Mouse (Mus musculus): ENCODE data around the gene Map3k21.
A peak's percentile ranks its signal among the peaks of the same experiment; 100 is the strongest.

Gene Map3k21

DNA sequence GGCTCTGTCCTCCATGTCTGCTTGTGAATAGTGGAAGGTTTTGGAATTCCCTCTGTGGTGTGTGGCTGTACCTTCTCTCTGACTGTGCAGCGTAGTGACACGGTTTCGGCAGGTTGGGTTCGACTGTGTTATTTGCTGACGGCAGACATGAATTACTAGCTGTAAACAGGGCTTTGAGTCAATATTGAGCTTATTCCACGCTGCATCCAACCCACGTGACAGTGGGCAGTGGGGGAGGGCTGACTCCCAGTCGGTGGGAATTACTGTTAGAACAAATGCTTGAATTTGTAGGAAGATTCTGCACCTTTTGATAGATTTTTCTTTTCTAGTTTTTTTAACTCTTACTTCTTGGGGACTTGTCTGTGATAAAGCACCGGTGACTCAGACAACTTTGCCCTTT lies 4.1 kb downstream of the Map3k21 start:
- no peak for DNase-seq (ENCODE audit: low spot score)

GRCm38 (mm10) chr8:125917013-125917412 lies 6.8 kb downstream of the Map3k21 start:
- DNase-seq (ENCODE audit: low spot score) = no peak

GRCm38 (mm10) chr8:125918719-125919118 lies 8.5 kb downstream of the Map3k21 start:
- DNase-seq (ENCODE audit: low spot score) = no peak

DNA sequence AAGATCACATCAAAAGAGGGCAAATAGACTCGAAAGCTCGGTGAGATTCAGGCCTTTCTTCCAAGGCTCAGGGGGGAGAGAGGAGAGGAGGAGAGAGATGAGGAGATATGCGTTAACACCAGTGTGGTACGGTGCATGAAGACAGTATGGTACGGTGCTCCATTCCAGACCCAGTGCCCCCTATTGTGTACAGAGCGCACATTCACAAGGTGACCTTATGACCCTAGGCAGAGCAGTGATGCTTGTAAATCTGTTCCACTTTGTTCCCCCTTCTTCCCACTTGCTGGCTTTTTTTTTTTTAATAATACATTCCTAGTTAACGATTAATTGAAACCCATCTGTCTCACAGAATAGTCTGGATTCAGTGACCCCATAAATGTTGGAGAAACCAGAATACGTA lies 9.3 kb downstream of the Map3k21 start:
- DNase-seq (ENCODE audit: low spot score) = no peak

- DNase-seq (ENCODE audit: low spot score) = no peak
These were observed 10.0 kb downstream of the Map3k21 start for GRCm38 (mm10) chr8:125920281-125920680.

DNA sequence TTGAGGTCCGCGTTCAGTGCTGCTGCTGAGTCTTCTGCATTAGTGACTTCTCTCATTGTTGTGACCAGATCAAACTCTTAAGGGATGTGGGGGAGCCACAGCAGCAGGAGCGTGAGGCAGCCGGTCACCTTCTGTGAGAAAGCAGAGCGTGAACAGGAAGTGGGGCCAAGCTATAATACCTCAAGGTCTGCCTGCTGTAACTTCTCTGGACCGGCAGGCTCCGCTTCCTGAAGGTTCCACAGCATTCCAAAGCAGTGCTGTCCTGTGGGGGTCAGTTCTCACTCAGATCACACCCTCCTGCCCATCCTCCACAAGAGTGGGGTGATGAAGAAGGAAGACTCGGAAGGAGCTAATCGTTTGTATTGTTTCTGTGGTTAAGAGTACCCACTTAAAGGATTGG lies 10.5 kb downstream of the Map3k21 start:
- DNase-seq (ENCODE audit: low spot score) = no peak

GRCm38 (mm10) chr8:125922333-125922732 lies 12.1 kb downstream of the Map3k21 start:
- DNase-seq (ENCODE audit: low spot score) = no peak

- DNase-seq (ENCODE audit: low spot score) = no peak
These were observed 16.4 kb downstream of the Map3k21 start for GRCm38 (mm10) chr8:125926636-125927035.

DNA sequence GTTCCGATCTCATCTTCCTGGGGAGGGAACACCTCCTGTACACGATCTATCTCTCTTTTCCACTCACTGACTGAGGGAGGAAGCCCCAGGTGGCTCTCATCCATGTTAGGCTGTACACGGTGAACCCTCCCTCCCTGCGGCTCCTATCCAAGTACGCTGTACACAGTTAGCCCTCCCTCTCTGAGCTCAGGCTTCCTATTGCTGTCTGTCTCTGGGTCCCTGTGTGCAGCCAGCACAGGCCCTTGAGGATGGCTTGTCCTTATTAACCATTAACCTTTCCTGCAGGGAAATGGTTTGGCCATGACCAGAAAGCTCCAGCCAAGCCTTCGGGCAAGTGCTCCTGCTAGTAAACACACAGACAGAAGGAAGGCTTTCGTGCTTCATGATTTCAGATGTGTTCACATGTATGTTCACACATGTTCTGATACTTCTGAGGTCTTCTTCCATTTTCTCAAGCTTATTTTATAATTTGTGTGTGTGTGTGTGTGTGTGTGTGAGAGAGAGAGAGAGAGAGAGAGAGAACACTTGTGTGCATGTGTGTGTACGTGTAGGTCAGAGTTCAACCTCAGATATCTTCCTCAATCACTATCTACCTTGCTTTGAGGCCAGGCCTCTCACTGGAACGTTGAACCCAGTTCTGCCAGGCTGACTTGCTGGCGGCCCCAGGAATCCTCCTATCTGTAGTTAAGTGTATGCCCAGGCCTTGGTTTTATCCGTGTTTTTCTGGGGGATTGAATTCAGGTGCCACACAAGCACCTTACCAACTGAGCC lies 20.2 kb downstream of the Map3k21 start:
- DNase-seq (ENCODE audit: low spot score) = no peak

DNA sequence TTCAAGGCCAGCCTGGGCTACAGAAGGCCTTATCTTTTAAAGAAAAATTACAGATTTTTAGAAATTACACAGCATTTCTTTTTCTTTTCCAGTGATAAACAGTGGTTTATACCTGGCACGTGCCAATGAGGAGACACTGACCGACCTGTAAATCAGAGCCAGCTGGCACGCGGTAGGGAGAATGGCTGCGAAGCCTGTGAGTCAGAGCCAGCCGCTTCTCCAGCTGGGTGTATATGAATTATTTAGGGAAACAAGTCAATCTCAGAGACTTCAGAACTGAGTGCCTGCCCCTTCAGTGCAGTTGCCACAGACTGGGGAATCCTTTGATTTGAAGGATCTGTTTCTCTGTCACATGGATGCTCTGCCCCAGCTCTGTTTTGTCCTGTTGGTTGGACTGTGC lies 21.6 kb downstream of the Map3k21 start:
- DNase-seq (ENCODE audit: low spot score) = no peak

GRCm38 (mm10) chr8:125935649-125936048 lies 25.4 kb downstream of the Map3k21 start:
- peak; percentile 39 for DNase-seq (ENCODE audit: low spot score)

- DNase-seq (ENCODE audit: low spot score) = no peak
These were observed 34.3 kb downstream of the Map3k21 start for GRCm38 (mm10) chr8:125944511-125944910.

GRCm38 (mm10) chr8:125948696-125949308 lies 38.6 kb downstream of the Map3k21 start:
- no peak for DNase-seq (ENCODE audit: low spot score)

GRCm38 (mm10) chr8:125950007-125950940 lies 40.0 kb downstream of the Map3k21 start:
- DNase-seq (ENCODE audit: low spot score) = peak; percentile 77

GRCm38 (mm10) chr8:125955671-125956070 lies 45.4 kb downstream of the Map3k21 start:
- DNase-seq (ENCODE audit: low spot score) = peak; percentile 40

- DNase-seq (ENCODE audit: low spot score) = no peak
These were observed 46.5 kb downstream of the Map3k21 start for GRCm38 (mm10) chr8:125956796-125957195.

GRCm38 (mm10) chr8:125957226-125957993 lies 47.2 kb downstream of the Map3k21 start:
- no peak for DNase-seq (ENCODE audit: low spot score)

DNA sequence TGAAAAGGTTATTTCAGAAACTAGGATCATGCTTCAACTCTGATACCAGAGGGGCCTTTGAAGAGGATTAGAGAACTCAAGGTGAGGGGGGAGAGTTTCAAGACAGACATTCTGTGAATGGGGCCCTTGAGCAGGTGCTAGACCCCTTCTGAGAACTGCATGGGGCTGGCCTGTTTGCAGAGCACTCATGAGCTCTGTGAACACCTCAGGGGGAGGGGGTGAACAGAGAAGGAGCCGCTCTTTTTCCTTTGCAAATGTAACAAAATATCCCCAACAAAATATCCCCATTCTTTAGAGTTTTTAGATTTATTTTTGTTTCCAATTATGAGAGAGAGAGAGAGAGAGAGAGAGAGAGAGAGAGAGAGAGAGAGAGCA lies 47.7 kb downstream of the Map3k21 start:
- no peak for DNase-seq (ENCODE audit: low spot score)

GRCm38 (mm10) chr8:125959363-125959771 lies 49.1 kb downstream of the Map3k21 start:
- DNase-seq (ENCODE audit: low spot score) = no peak

DNA sequence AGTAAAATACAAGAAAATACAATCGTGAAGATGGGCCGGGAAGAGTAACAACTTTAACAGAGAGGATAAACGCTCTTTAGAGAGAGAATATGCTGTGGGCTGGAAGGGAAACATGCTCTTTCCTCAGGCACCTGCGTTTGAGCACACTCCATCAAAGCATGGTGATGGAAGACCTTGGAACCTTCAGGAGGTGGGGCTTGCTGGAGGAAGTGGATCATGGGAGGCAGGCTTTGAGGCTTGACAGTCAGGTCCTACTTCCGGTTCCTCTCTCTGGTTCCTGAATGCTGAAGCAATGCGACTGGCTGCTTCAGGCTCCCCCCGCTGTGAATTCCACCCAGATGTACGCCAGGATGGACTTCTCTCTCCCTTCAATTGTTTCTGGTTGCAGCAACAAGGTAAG lies 49.8 kb downstream of the Map3k21 start:
- no peak for DNase-seq (ENCODE audit: low spot score)

DNA sequence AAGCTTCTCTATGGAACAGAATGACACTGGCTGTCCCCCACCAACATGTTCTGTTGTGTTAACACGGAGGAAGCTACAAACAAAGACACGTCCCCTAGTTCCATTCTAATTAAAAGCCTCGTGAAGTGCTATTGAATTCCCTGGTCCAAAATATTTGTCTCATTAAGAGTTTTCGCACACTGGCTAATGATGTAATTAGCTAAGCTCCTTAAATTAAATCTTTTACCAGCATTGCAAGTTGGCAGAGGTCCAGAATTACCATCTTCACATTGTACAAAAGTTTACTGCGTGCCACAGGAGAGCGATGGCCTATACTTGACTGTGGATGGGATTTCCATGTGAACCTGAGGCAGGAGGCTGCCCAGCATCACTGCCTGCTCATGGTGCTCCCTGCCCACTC lies 51.5 kb downstream of the Map3k21 start:
- DNase-seq (ENCODE audit: low spot score) = no peak

GRCm38 (mm10) chr8:125963807-125964211 lies 53.6 kb downstream of the Map3k21 start:
- no peak for DNase-seq (ENCODE audit: low spot score)
